Mouse (Mus musculus) cerebellum, adult 2 months (tissue): ENCODE measurements around the gene Pofut1. TPM values are rescaled to one million over a fixed set of nuclear protein-coding genes. Genes with fewer than 3 reads are reported as not detected.

Experiments used
- DNase-seq, 2 experiments: peaks; one replicate each; pipeline ENCODE4 v3.0.0; 2021
- H3K27ac ChIP-seq: fragments of 200-500 bp; 2 replicates; pipeline ENCODE4 v1.5.1; 2012; ENCODE audit warnings: low read length, control low read depth, inconsistent platforms; ENCODE audit not compliant: insufficient read depth
- H3K27me3 ChIP-seq: fragments of 200-500 bp; 2 replicates; pipeline ENCODE4 v1.6.1; 2012; ENCODE audit warnings: inconsistent platforms, mild to moderate bottlenecking, low read length, moderate library complexity; ENCODE audit not compliant: control insufficient read depth, insufficient read depth
- H3K4me1 ChIP-seq: fragments of 200-500 bp; 2 replicates; pipeline ENCODE4 v1.6.1; 2011; ENCODE audit warnings: low read length; ENCODE audit not compliant: control insufficient read depth, insufficient read depth
- H3K4me3 ChIP-seq: fragments of 200-500 bp; replicated peaks from 2 replicates; pipeline ENCODE3; 2011; ENCODE audit warnings: mild to moderate bottlenecking, low read depth, low read length, control low read depth; ENCODE audit not compliant: insufficient read depth
- CTCF ChIP-seq: fragments of 200-500 bp; IDR thresholded peaks from 2 replicates; pipeline ENCODE4 v1.5.1; 2011; ENCODE audit warnings: low read depth, mild to moderate bottlenecking, control low read depth, low read length, moderate library complexity, borderline replicate concordance; ENCODE audit not compliant: insufficient read depth
- POLR2A ChIP-seq: fragments of 200-500 bp; IDR thresholded peaks from 2 replicates; pipeline ENCODE4 v1.6.1; 2011; ENCODE audit warnings: low read length, control low read depth, borderline replicate concordance; ENCODE audit not compliant: insufficient read depth
- WGBS: fragments of 180-500 bp; shearing (Covaris S2); methylation state at CpG from one replicate; pipeline ENCODE4 v1.1.7; 2018; 5-methylcytosine and 5-hydroxymethylcytosine counted together
- polyA plus RNA-seq: library from polyadenylated mRNA; depleted of rRNA; stranded (reverse); fragments of >200 nt; gene quantifications from 2 replicates; pipeline ENCODE4 v1.2.3, GENCODE M21; 2012

Pofut1 gene
- polyA plus RNA-seq, 1 experiment, result 19.1 TPM

GRCm38 (mm10) chr2:153213351-153213750 is 28.0 kb upstream of the Pofut1 start:
- H3K27ac ChIP-seq, result no peak overlapping the region
- 77% methylated on average over 4 of the region's 4 CpGs for WGBS

DNA sequence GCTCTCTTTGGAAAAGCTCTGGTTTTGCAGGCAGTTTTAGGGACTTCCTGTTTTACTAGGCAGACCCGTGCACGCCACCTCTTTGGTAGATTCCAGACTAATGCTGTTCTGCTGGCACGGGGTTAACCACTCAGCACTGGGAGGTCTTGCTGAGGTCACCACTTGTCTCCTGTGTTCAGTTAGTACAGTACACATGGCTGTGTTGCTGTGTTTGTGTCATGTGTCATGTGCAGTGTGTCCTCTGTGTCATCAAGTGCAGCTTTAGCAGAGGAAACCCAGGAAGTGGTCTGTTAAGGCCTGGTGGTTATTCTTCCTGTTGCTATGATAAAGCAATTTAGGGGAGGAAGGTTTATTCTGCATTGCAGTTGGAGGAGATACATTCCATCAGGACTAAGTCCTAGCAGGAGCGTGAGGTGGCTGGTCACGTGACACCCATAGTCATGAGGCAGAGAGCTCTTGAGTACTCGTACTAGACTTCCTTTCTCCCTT is 26.5 kb upstream of the Pofut1 start:
- DNase-seq, result no peak
- WGBS, result 80% methylated on average over 6 of the region's 6 CpGs
- no peak overlapping the region for H3K4me3 ChIP-seq
- H3K27me3 ChIP-seq, result no peaks in the 10 kb centered on the region
- TF ChIP-seq POLR2A (no peak), CTCF (no peak)
- no peak overlapping the region for H3K27ac ChIP-seq
- no peaks in the 10 kb centered on the region for H3K4me1 ChIP-seq

More at GRCm38 (mm10) chr2:153213351-153213750, 28.0 kb upstream of the Pofut1 start:
- H3K27me3 ChIP-seq, result no peaks in the 10 kb centered on the region
- H3K4me1 ChIP-seq, result no peaks in the 10 kb centered on the region
- no peak for DNase-seq
- no peak for TF ChIP-seq CTCF
- no peak for TF ChIP-seq POLR2A
- H3K4me3 ChIP-seq, result no peak overlapping the region

DNA sequence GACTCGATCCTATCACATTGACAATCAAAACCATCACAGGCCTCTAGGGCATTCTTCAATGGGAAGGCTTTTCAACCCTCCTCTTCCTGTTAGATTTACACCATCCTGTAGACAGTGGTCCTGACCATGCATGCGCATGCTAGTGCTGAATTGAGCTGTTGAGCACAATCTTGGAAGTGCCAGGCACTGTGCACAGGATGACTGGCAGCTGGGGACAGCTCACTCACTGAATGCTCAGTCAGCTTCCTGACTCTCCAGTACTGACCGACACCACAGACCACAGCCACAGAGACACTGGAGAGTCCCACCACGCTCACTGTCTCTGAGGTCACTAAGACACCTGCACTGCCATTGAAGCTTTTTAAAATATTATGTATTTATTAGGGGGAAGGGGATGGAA is 25.9 kb upstream of the Pofut1 start:
- Histone ChIP-seq H3K4me1 (no peaks in the 10 kb centered on the region), H3K4me3 (no peak overlapping the region), H3K27ac (no peak overlapping the region), H3K27me3 (no peaks in the 10 kb centered on the region)
- no peak for TF ChIP-seq CTCF
- no peak for TF ChIP-seq POLR2A
- 84% methylated on average over 4 of the region's 4 CpGs for WGBS
- DNase-seq, result no peak

DNA sequence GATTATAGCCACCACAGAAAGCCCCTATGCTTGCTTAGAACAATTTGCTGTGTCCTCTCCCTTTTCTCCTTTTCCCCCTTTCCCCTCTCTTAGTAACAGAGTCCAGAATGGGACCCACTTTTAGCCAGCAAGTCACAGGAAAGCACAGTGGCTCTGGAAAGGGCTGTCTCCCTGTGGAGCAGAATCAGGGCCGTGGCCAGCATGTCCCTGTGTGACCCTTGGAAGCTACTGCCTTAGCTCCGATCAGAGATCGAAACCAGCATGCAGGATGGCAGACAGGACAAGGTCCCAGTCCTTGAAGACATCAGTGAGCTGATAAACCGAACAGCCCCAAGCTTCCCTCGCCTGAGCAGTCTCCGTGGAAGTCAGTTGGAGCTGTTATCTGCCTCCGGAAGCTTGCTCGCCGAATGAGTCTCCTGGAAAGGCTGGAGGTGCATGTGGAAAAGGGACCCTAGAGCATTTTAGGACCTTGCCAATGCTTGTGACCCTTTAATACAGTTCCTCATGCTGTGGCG is 23.4 kb upstream of the Pofut1 start:
- WGBS, result 61% methylated on average over 10 of the region's 10 CpGs
- TF ChIP-seq CTCF (no peak), POLR2A (no peak)

GRCm38 (mm10) chr2:153218516-153218915 is 22.8 kb upstream of the Pofut1 start:
- Histone ChIP-seq H3K4me3 (no peak overlapping the region), H3K27me3 (no peaks in the 10 kb centered on the region), H3K4me1 (no peaks in the 10 kb centered on the region), H3K27ac (no peak overlapping the region)
- DNase-seq, result no peak
- WGBS, result 82% methylated on average over 3 of the region's 3 CpGs
- TF ChIP-seq POLR2A, result no peak
- no peak for TF ChIP-seq CTCF

More for the DNA sequence above, 23.4 kb upstream of the Pofut1 start:
- no peaks in the 10 kb centered on the region for H3K4me1 ChIP-seq
- no peak overlapping the region for H3K27ac ChIP-seq
- no peak for DNase-seq
- no peak overlapping the region for H3K4me3 ChIP-seq
- no peaks in the 10 kb centered on the region for H3K27me3 ChIP-seq

DNA sequence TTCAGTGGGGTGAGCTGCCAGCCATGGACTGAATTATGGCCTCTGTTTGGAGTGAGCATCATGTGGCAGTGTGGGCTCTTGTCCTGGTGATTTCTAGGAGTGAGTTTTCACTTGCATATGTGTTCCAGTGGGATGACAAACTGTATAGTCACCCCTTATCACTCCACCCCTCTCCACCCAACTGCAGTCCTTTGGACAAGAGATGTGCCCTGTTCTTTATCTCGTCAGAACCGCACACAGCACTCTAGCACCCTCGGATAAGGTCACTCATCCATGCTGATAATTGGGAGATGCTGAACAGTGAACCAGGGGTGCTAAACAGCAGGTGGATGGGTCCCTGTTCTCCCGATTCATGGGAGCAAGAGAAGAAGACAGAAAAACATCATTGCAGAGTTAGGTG is 19.7 kb upstream of the Pofut1 start:
- no peak for DNase-seq
- TF ChIP-seq CTCF (no peak), POLR2A (no peak)
- Histone ChIP-seq H3K4me3 (no peak overlapping the region), H3K27ac (no peak overlapping the region), H3K27me3 (no peaks in the 10 kb centered on the region), H3K4me1 (peaks cover 7% of the 10 kb centered on the region; the same call in 1 of the 2 replicates)
- WGBS, result 88% methylated on average over 4 of the region's 4 CpGs

- TF ChIP-seq POLR2A, result no peak
- TF ChIP-seq CTCF, result no peak
- H3K27me3 ChIP-seq, result no peaks in the 10 kb centered on the region
- no peak overlapping the region for H3K4me3 ChIP-seq
- DNase-seq, result no peak
- H3K4me1 ChIP-seq, result peaks cover 7% of the 10 kb centered on the region; the same call in 1 of the 2 replicates
- H3K27ac ChIP-seq, result no peak overlapping the region
Measured at GRCm38 (mm10) chr2:153222130-153222529, 19.2 kb upstream of the Pofut1 start.

DNA sequence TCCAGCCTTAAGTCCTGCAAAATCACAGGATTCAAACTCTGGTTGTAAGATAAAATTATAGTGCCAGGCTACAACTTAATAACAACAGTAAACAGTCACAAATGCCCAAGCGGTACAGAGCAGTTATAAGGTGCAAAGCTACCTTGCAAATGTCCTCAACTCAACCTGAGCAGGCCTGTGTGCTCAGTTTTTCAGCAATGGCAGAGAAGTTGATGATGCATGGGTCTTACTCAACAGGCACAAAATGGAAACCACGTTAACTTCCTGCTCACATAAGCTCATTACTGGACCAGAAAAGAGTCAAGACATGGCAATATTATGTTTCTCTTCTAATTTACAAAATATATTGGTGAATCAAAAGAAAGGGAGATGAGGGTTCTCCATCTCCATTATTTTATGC is 18.8 kb upstream of the Pofut1 start:
- Histone ChIP-seq H3K4me3 (no peak overlapping the region), H3K27me3 (no peaks in the 10 kb centered on the region), H3K4me1 (peaks cover 7% of the 10 kb centered on the region; the same call in 1 of the 2 replicates), H3K27ac (no peak overlapping the region)
- no peak for DNase-seq
- TF ChIP-seq POLR2A (no peak), CTCF (no peak)
- 96% methylated on average over 2 of the region's 2 CpGs for WGBS

DNA sequence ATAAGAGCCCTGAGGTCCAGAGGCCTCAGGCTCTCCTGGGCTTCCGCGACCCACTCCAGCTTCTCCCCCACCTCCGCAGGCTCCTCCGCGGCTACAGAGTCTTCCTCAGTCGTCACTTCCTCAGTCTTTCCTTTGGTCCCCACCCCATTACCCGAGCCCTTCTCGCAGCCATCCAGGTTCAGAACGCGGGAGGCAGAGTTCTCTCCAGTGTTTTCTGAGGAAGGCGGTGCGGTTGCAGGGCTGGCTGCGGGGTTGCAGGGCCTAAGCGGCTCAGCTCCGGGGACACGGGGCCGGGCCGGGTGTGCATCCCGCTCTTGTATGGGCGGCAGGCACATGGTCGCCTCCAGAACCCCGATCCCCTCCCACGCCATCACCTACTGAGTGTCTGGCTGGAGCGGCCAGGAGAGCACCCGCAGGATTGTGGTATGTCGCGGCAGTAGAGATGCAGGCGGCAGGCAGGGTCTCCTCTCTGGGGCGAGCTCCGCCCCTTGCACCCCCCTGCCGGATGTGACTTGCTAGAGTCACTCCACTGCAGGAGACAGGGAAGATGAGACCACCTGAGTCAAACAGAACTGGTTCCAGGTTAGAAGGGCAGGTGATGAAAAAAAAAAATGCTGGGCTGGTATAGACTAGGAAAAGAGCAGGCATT is 16.3 kb upstream of the Pofut1 start, which contains the start of gene Tspyl3:
Gene Tspyl3 (minus strand): TSS at position 496 of the 649 bp plus-strand sequence.
- DNase-seq, result peak; percentile 57 to 71
- Histone ChIP-seq H3K27me3 (no peaks in the 10 kb centered on the region), H3K4me1 (peaks cover 7% of the 10 kb centered on the region; the same call in 1 of the 2 replicates), H3K27ac (peak within 1 kb of the TSS; percentile 49), H3K4me3 (peak within 1 kb of the TSS; percentile 60)
- WGBS, result 3% methylated on average over 31 of the region's 31 CpGs
- TF ChIP-seq CTCF (no peak), POLR2A (peak; percentile 38; the same call in 1 of the 2 replicates)
